In genomic region chr11:100605451-100605850, GRCm38 (mm10) we compare ENCODE assay signal across 18 mouse cellular contexts. TPM values are rescaled to one million over a fixed set of nuclear protein-coding genes. Genes with fewer than 3 reads are reported as not detected.
DNase-seq lines count a peak whose midpoint lies in the region; ATAC-seq lines count a peak whose summit lies in the region.
"Had no signal": no experiment of that assay in that cellular context is flagged by ENCODE, and none has a peak within 500 bp of the region (broad histone marks: within the 10 kb centered on the region; RNA-seq: fewer than 3 reads in every experiment).

No protein-coding gene starts in this region.

- peaks cover 15% of the 10 kb centered on the region; the same call in 1 of the 2 replicates for H3K36me3 ChIP-seq in hindbrain, embryonic 15.5 days
- H3K36me3 ChIP-seq in hindbrain, embryonic 11.5 days (ENCODE audit: control insufficient read depth, insufficient read depth, low read length) = no peaks in the 10 kb centered on the region
- no peaks in the 10 kb centered on the region for H3K36me3 ChIP-seq in midbrain, embryonic 15.5 days (replicated peaks)
- peaks cover 2% of the 10 kb centered on the region; the same call in 1 of the 2 replicates for H3K36me3 ChIP-seq in midbrain, embryonic 11.5 days (ENCODE audit: control insufficient read depth, insufficient read depth, low read length)

- H3K9me3 ChIP-seq in hindbrain, embryonic 15.5 days = no peaks in the 10 kb centered on the region
- no peaks in the 10 kb centered on the region for H3K9me3 ChIP-seq in hindbrain, embryonic 11.5 days (ENCODE audit: control insufficient read depth, low read length)
- no peaks in the 10 kb centered on the region for H3K9me3 ChIP-seq in midbrain, embryonic 15.5 days
- no peaks in the 10 kb centered on the region for H3K9me3 ChIP-seq in midbrain, embryonic 11.5 days (ENCODE audit: control insufficient read depth, low read length)
- H3K9me3 ChIP-seq: embryonic facial prominence, embryonic 15.5 days; liver, embryonic 15.5 days had no signal

- peak overlapping the region; percentile 48 for H3K27ac ChIP-seq in hindbrain, embryonic 15.5 days (replicated peaks)
- no peak overlapping the region for H3K27ac ChIP-seq in hindbrain, embryonic 11.5 days (ENCODE audit: low read depth, low read length)
- H3K27ac ChIP-seq in midbrain, embryonic 15.5 days = 0 out of 2 replicates have a peak overlapping the region, but pooled peaks have one; percentile 11
- no peak overlapping the region for H3K27ac ChIP-seq in midbrain, embryonic 11.5 days (ENCODE audit: low read depth, low read length)
- H3K27ac ChIP-seq: embryonic facial prominence, embryonic 15.5 days; liver, embryonic 15.5 days had no signal

- no peak for ATAC-seq in hindbrain, embryonic 15.5 days (ENCODE audit: low FRiP score, low read depth)
- ATAC-seq in hindbrain, embryonic 11.5 days (ENCODE audit: low FRiP score) = no peak
- ATAC-seq in midbrain, embryonic 15.5 days (replicated peaks) = no peak
- ATAC-seq in midbrain, embryonic 11.5 days (ENCODE audit: low FRiP score) = no peak
- ATAC-seq: forebrain, embryonic 14.5 days; lung, postnatal 0 days had no signal

- no peak overlapping the region for H3K4me3 ChIP-seq in hindbrain, embryonic 15.5 days
- no peak overlapping the region for H3K4me3 ChIP-seq in hindbrain, embryonic 11.5 days (ENCODE audit: low read depth, low read length)
- no peak overlapping the region for H3K4me3 ChIP-seq in midbrain, embryonic 15.5 days
- H3K4me3 ChIP-seq in midbrain, embryonic 11.5 days (ENCODE audit: low read depth, low read length) = no peak overlapping the region
- H3K4me3 ChIP-seq: embryonic facial prominence, embryonic 15.5 days; liver, embryonic 15.5 days had no signal

- peaks cover 40% of the 10 kb centered on the region for H3K4me1 ChIP-seq in hindbrain, embryonic 15.5 days (replicated peaks)
- no peaks in the 10 kb centered on the region for H3K4me1 ChIP-seq in hindbrain, embryonic 11.5 days (replicated peaks; ENCODE audit: control insufficient read depth, insufficient read depth, low read length)
- peaks cover 8% of the 10 kb centered on the region for H3K4me1 ChIP-seq in midbrain, embryonic 15.5 days
- 0 out of 2 replicates have a peak, but pooled peaks cover 2% of the 10 kb centered on the region for H3K4me1 ChIP-seq in midbrain, embryonic 11.5 days (ENCODE audit: control insufficient read depth, insufficient read depth, low read length)

- H3K4me2 ChIP-seq in hindbrain, embryonic 15.5 days = no peak overlapping the region
- no peak overlapping the region for H3K4me2 ChIP-seq in hindbrain, embryonic 11.5 days (replicated peaks; ENCODE audit: low read depth, low read length)
- no peak overlapping the region for H3K4me2 ChIP-seq in midbrain, embryonic 15.5 days
- H3K4me2 ChIP-seq in midbrain, embryonic 11.5 days = no peak overlapping the region
- H3K4me2 ChIP-seq: embryonic facial prominence, embryonic 15.5 days; liver, embryonic 15.5 days had no signal

- no peak overlapping the region for H3K9ac ChIP-seq in hindbrain, embryonic 15.5 days
- H3K9ac ChIP-seq in hindbrain, embryonic 11.5 days (ENCODE audit: low read depth, low read length) = no peak overlapping the region
- no peak overlapping the region for H3K9ac ChIP-seq in midbrain, embryonic 15.5 days
- no peak overlapping the region for H3K9ac ChIP-seq in midbrain, embryonic 11.5 days (ENCODE audit: low read length)
- H3K9ac ChIP-seq: embryonic facial prominence, embryonic 15.5 days; liver, embryonic 15.5 days had no signal

- WGBS in hindbrain, embryonic 15.5 days = 79% methylated on average over 10 of the region's 10 CpGs
- 91% methylated on average over 10 of the region's 10 CpGs for WGBS in hindbrain, embryonic 11.5 days
- 79% methylated on average over 10 of the region's 10 CpGs for WGBS in midbrain, embryonic 15.5 days
- WGBS in midbrain, embryonic 11.5 days = 89% methylated on average over 10 of the region's 10 CpGs

- peak; percentile 49 for DNase-seq in cerebellum, adult 8-10 months
- no peak for DNase-seq in cerebellum, adult 11 months
- DNase-seq in hindbrain, embryonic 11.5 days (ENCODE audit: low spot score) = no peak
- DNase-seq in midbrain, embryonic 11.5 days (ENCODE audit: low spot score, missing footprints) = no peak
- peak; percentile 30 for DNase-seq in retina, embryonic 14.5 days (ENCODE audit: low spot score)
- no peak for DNase-seq in frontal cortex, postnatal 25 days (ENCODE audit: low spot score in 2 of 2)
- DNase-seq: heart, adult 11 months; kidney, adult 18-20 months; kidney, postnatal 10 days; right cerebral cortex, postnatal 4 days; thymus, postnatal 14 days had no signal

- H3K27me3 ChIP-seq in hindbrain, embryonic 15.5 days = no peaks in the 10 kb centered on the region
- H3K27me3 ChIP-seq in hindbrain, embryonic 11.5 days (ENCODE audit: control insufficient read depth, insufficient read depth, low read length) = no peaks in the 10 kb centered on the region
- no peaks in the 10 kb centered on the region for H3K27me3 ChIP-seq in midbrain, embryonic 15.5 days (replicated peaks)
- H3K27me3 ChIP-seq in midbrain, embryonic 11.5 days (ENCODE audit: control insufficient read depth, insufficient read depth, low read length) = no peaks in the 10 kb centered on the region
- H3K27me3 ChIP-seq: CH12.LX; embryonic facial prominence, embryonic 15.5 days; liver, embryonic 15.5 days had no signal

RNA-seq across cellular contexts. Expression of gene Nkiras2, which starts 13.6 kb away (rescaled TPM):
- 96.2 and 104 TPM in 2 replicates for polyA plus RNA-seq in hindbrain, embryonic 15.5 days (2015; fragmentation: Nextera tagmentation; extraction: Ambion mirVana)
- 108 and 109 TPM in 2 replicates for polyA plus RNA-seq in hindbrain, embryonic 11.5 days (2014; fragmentation: Nextera tagmentation; extraction: Ambion mirVana)
- 111 and 115 TPM in 2 replicates for polyA plus RNA-seq in midbrain, embryonic 15.5 days (2015; fragmentation: Nextera tagmentation; extraction: Ambion mirVana)
- polyA plus RNA-seq in midbrain, embryonic 11.5 days (2014; fragmentation: Nextera tagmentation; extraction: Ambion mirVana) = 96.4 and 110 TPM in 2 replicates

RNA-seq across cellular contexts. Expression of gene Dnajc7, which starts 14.5 kb away (rescaled TPM):
- polyA plus RNA-seq in hindbrain, embryonic 15.5 days (2015; fragmentation: Nextera tagmentation; extraction: Ambion mirVana) = 278 and 296 TPM in 2 replicates
- 95.3 and 105 TPM in 2 replicates for polyA plus RNA-seq in hindbrain, embryonic 11.5 days (2014; fragmentation: Nextera tagmentation; extraction: Ambion mirVana)
- polyA plus RNA-seq in midbrain, embryonic 15.5 days (2015; fragmentation: Nextera tagmentation; extraction: Ambion mirVana) = 298 and 326 TPM in 2 replicates
- 96.1 TPM in 2 replicates for polyA plus RNA-seq in midbrain, embryonic 11.5 days (2014; fragmentation: Nextera tagmentation; extraction: Ambion mirVana)

RNA-seq across cellular contexts. Expression of gene Cnp, which starts 30.7 kb away (rescaled TPM):
- 60.1 and 61.3 TPM in 2 replicates for polyA plus RNA-seq in hindbrain, embryonic 15.5 days (2015; fragmentation: Nextera tagmentation; extraction: Ambion mirVana)
- polyA plus RNA-seq in hindbrain, embryonic 11.5 days (2014; fragmentation: Nextera tagmentation; extraction: Ambion mirVana) = 17.4 and 17.8 TPM in 2 replicates
- polyA plus RNA-seq in midbrain, embryonic 15.5 days (2015; fragmentation: Nextera tagmentation; extraction: Ambion mirVana) = 38.3 and 40.0 TPM in 2 replicates
- polyA plus RNA-seq in midbrain, embryonic 11.5 days (2014; fragmentation: Nextera tagmentation; extraction: Ambion mirVana) = 15.7 and 16.9 TPM in 2 replicates

Comparison
In these comparisons a context has a peak if more than half of its experiments do, and no peak if none do; other contexts are left out.
1. DNase-seq: peak in cerebellum, adult 8-10 months (single experiment) and retina, embryonic 14.5 days (single experiment); none in cerebellum, adult 11 months (single experiment), hindbrain, embryonic 11.5 days (single experiment), midbrain, embryonic 11.5 days (single experiment) and frontal cortex, postnatal 25 days (0 of 2).
2. H3K27ac ChIP-seq: peak in hindbrain, embryonic 15.5 days (single experiment) and midbrain, embryonic 15.5 days (single experiment); none in hindbrain, embryonic 11.5 days (single experiment) and midbrain, embryonic 11.5 days (single experiment).